Mouse (Mus musculus) yolk sac, embryonic 10.5 days (tissue): ENCODE results near the gene Ldb2.

Experiments used
- DNase-seq: peaks from one replicate; pipeline ENCODE4 v3.0.0-alpha.2; 2017; ENCODE audit warnings: low spot score

Ldb2 gene

GRCm38 (mm10) chr5:44645952-44646841 is 153.3 kb downstream of the Ldb2 start:
- DNase-seq: no peak

GRCm38 (mm10) chr5:44643079-44643478 is 156.4 kb downstream of the Ldb2 start:
- no peak for DNase-seq

- no peak for DNase-seq
Measured at GRCm38 (mm10) chr5:44641060-44641459, 158.4 kb downstream of the Ldb2 start.

- DNase-seq: no peak
Measured at GRCm38 (mm10) chr5:44635546-44635945, 163.9 kb downstream of the Ldb2 start.

DNA sequence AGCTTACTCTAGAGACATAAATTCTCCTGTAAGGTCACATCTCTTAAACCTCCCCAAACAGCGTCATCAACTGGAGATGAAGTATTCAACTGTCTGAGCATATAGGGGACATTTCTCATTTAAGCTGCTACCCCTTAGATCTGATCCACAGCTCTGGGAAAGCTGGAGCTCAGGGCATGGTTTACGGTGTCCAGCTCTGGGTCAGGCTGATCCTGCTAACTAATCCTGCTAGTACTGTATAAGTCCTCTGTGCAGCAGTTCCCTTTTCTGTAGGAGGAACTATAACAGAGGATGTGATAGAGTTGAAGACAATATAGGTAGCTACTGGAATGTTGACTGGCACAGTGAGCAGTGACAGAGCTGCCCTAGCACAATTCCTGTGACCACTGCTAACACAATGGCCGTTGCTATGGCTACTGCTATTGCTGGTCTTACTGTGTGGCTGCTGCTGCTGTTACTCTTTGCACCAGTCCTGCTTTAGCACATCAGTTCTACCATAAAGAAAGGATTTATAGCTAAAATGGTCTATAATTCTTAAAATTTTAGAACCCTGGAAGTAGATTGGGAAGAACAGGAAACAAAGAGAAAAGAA is 170.3 kb downstream of the Ldb2 start:
- DNase-seq: no peak

DNA sequence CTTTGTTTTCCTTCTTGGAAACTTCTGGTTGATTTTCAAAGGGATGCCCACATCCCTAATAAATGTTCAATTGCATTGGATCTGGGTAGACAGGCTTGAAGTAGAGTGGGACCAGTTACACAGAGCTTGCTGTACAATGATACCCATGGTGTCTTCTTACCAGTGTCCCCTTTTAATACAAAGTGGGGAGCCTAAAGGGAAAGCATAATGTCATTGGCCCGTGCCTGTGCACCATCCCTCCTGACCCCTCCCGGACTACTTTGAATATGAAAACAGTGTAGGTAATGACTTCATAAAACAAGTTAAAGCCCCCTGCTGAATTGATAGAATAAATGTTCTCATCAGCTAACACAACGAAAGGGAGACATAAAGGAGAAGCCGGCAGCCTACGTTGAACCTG is 172.0 kb downstream of the Ldb2 start:
- DNase-seq: no peak

- DNase-seq: no peak
Measured at GRCm38 (mm10) chr5:44626885-44627284, 172.6 kb downstream of the Ldb2 start.

DNA sequence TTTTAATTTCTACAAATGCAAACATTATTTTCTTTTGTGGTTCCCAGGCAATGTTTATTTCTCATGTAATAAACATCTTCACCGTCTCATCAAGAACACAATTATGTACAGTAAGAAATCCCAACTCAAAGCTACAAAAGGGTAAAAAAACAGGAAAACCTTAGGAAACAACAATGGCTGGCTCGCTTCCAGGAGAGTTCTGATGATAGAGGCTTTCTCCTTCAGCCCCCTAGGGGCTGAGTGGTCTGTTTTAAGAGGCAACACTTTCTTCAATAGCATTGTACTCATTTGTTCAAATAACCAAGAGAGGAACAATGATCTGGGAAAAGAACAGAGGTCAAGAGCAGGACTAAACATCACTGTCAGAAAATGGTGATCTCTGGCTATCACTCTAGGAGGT is 173.4 kb downstream of the Ldb2 start:
- DNase-seq: no peak

- DNase-seq: no peak
Measured at GRCm38 (mm10) chr5:44615677-44616076, 183.8 kb downstream of the Ldb2 start.

GRCm38 (mm10) chr5:44608901-44609300 is 190.6 kb downstream of the Ldb2 start:
- DNase-seq: no peak

GRCm38 (mm10) chr5:44601340-44601739 is 198.1 kb downstream of the Ldb2 start:
- no peak for DNase-seq

- no peak for DNase-seq
Measured at GRCm38 (mm10) chr5:44593522-44594218, 205.8 kb downstream of the Ldb2 start.

DNA sequence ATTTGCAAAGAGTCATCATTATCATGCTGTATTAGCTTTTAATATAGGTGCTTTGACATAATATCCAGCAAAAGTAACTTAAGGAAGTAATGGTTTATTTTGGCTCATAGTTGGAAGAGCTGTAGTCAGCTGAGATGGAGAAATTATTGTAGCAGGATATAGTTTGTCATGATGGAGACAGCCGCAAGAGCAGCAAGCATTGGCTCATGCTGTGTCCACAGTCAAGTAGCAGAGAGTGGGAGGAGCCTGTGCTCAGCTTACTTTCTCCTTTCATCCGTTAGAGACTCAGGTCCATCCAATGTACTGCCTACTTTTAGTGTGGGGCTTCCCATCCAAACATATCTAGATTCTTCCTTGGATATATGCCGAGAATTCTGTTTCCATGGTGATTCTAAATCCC is 208.7 kb downstream of the Ldb2 start:
- DNase-seq: no peak

- no peak for DNase-seq
Measured at GRCm38 (mm10) chr5:44589318-44589717, 210.2 kb downstream of the Ldb2 start.

DNA sequence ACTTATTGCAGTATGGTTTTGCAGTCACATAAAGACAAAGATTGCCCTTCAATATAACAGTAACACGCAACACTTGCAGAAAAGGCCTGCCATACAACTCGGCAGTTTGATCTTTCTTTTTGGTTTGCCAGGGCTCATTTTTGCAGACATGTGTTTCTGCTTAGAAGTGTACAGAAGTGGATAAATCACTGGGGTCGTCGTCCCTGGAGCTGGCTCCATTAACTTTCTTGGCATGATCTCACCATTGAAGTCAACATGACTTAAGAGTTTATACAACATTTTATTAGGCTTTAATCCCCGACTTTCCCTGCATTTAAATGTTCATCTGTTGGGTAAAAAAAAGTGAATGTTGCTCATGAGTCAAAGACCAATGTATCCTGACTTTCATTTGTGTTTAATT is 212.9 kb downstream of the Ldb2 start:
- DNase-seq: no peak

DNA sequence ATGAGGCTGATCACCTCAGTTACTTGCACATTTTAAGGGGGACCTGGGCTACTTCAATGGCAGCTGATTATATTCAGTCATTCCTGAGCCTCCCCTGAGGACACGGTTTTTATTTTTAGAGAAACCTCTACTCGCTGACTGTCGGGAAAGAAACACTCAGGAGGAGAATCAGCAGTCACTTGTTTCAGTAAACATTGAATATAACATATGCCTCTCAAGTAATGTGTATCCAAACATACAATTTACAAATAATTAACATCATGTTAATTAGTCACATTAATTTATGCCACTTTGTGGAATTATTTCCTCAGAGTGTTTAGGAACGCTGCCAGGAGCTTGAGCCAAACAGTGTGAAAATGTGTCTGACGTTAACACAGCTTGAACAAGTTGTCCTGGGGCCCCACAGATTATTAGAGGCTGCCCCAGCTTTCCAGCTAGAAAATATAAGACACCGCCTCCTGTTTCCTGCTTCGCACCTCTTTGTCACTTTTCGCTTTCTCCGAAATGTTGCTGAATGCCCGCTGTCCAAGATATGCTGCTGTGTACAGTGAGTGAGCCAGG is 219.5 kb downstream of the Ldb2 start:
- DNase-seq: no peak

DNA sequence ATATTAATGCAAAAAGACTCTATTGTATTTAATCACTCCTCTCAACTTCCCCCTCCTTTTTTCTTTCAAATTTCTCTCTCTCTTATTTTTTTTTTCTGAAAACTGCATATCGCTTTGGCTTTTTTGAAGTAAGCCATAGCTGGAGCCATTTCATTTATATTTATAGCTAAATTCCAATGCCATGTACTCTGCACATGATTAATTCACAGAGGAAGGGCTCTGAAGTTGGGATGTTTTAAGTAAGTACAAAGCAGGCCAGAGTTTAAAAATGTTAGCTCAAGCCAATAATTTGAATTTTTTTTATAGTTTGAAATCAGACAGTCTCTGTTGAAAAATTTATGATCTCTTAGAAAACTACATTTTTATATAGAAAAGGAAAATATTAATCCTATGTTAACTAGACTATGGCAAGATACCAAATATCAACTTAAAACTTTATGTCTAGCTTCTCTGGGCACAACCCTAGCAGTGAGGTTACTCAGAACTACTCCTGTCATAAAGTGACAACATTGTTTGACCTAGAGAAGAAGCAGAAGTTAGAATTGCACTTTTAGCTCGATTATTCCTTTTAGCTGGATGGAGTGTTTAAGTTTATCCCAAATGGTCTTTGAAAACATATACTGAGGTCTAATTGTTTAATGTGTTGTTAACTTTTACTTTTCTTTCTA is 222.7 kb downstream of the Ldb2 start:
- DNase-seq: no peak

- DNase-seq: no peak
Measured at GRCm38 (mm10) chr5:44574681-44575080, 224.8 kb downstream of the Ldb2 start.

- no peak for DNase-seq
Measured at GRCm38 (mm10) chr5:44553765-44554352, 245.6 kb downstream of the Ldb2 start.

DNA sequence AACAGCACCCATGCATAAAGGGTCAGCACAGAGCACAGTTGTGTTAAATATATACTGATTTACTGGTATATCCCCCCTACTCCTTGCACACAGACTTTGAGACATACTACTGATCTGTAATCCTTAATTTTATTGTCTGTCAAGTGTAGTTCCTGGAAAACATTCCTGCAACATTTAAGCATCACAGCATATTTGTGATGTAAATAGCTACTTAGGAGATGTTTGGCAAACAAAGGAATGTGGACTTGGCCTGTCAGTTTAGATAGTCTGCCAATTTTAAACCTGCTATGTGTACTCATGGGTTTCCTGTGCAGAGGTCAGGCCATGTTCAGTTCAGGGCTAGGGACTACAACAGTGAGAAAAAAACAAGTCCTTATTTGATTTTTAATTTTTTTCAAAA is 246.3 kb downstream of the Ldb2 start:
- DNase-seq: no peak

DNA sequence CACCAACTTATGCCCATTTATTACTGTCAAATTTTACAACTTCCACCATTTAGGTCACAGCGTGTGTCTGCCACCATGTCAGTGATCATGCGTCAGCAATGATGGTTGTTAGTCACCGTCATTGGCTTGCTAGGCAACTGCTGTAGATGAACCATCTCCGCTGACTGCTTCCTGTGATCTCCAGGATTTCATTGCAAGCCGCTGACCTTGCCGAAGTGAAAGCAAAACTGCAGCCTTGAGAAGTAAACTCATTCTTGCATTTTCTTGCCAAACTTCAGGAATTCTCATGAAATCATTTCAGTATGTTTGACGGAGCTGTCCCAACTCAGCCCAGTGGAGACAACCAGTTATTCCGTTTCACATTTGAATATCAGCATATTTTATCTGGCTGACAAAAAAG is 247.4 kb downstream of the Ldb2 start:
- DNase-seq: no peak

- no peak for DNase-seq
Measured at GRCm38 (mm10) chr5:44548468-44548867, 251.0 kb downstream of the Ldb2 start.
